Mouse (Mus musculus): ENCODE results near the gene Ift80. TPM values are rescaled to one million over a fixed set of nuclear protein-coding genes. Genes with fewer than 3 reads are reported as not detected.
"Not testable (repeated sequence)": the region's sequence is repeated elsewhere in the genome, so short reads cannot be mapped to it uniquely, and the experiment has no call there.

Gene Ift80
- polyA plus RNA-seq, 1 experiment from 2014 or later, result 8.0 TPM

- Histone ChIP-seq H3K9me3 (no peaks in the 10 kb centered on the region), H3K4me2 (no peak overlapping the region), H3K4me1 (no peaks in the 10 kb centered on the region), H3K4me3 (no peak overlapping the region), H3K36me3 (replicated peaks) (no peaks in the 10 kb centered on the region; the same call in 1 of the 2 replicates), H3K9ac (no peak overlapping the region), H3K27ac (no peak overlapping the region), H3K27me3 (replicated peaks) (no peaks in the 10 kb centered on the region)
- ATAC-seq (replicated peaks), result no peak
These were observed 16.4 kb upstream of the Ift80 start for GRCm38 (mm10) chr3:69020764-69021163.

DNA sequence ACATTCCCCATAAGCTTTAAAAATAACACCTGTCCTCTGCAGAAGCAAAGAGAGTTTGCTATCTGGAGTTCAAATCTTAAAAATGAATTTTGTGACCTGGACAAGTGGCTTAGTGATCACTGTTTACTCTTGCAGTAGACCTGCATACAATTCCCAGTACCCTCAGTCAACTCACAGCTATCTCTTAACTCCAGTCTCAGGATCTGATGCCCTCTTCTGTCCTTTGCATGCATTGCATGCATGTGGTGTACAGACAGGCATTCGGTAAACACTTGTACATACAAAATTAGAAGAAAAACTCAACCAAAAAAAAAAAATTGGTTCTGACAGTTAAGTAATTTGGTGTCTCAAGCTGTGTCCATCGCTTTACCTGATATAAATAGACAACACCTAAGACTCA lies 15.9 kb upstream of the Ift80 start:
- H3K36me3 ChIP-seq (replicated peaks), result no peaks in the 10 kb centered on the region; the same call in 1 of the 2 replicates
- H3K9ac ChIP-seq, result no peak overlapping the region
- no peaks in the 10 kb centered on the region for H3K27me3 ChIP-seq (replicated peaks)
- WGBS, result 92% methylated on average over 2 of the region's 2 CpGs
- H3K4me2 ChIP-seq, result no peak overlapping the region
- H3K27ac ChIP-seq, result no peak overlapping the region
- no peaks in the 10 kb centered on the region for H3K9me3 ChIP-seq
- no peaks in the 10 kb centered on the region for H3K4me1 ChIP-seq
- no peak for ATAC-seq (replicated peaks)
- H3K4me3 ChIP-seq, result no peak overlapping the region

DNA sequence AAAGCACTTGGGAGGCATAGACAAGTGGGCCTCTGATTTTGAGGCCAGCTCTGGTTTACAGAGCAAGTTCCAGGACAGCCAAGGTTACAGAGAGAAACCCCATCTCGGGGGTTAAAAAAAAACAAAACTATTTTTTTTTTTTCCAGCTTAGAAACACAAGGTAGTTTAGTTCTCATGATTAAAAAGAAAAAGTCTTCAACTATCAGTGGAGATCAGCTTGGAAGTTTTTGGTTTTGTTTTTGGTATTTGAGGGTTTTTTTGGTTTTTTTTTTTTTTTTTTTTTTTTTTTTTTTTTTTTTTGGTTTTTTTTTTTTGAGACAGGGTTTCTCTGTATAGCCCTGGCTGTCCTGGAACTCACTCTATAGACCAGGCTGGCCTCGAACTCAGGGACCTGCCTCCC lies 14.3 kb upstream of the Ift80 start:
- H3K4me3 ChIP-seq; H3K27ac ChIP-seq; H3K9me3 ChIP-seq; ATAC-seq (replicated peaks); H3K36me3 ChIP-seq (replicated peaks); H3K9ac ChIP-seq; H3K27me3 ChIP-seq (replicated peaks); H3K4me2 ChIP-seq; H3K4me1 ChIP-seq: not testable (repeated sequence)
- WGBS, result 98% methylated on average over 2 of the region's 2 CpGs

GRCm38 (mm10) chr3:69017181-69017580 lies 12.8 kb upstream of the Ift80 start:
- H3K9ac ChIP-seq, result no peak overlapping the region
- H3K9me3 ChIP-seq, result no peaks in the 10 kb centered on the region
- 95% methylated on average over 3 of the region's 3 CpGs for WGBS
- no peaks in the 10 kb centered on the region for H3K36me3 ChIP-seq (replicated peaks)
- no peaks in the 10 kb centered on the region for H3K27me3 ChIP-seq (replicated peaks)
- no peaks in the 10 kb centered on the region for H3K4me1 ChIP-seq
- H3K27ac ChIP-seq, result no peak overlapping the region
- H3K4me2 ChIP-seq, result no peak overlapping the region
- no peak for ATAC-seq (replicated peaks)
- no peak overlapping the region for H3K4me3 ChIP-seq

DNA sequence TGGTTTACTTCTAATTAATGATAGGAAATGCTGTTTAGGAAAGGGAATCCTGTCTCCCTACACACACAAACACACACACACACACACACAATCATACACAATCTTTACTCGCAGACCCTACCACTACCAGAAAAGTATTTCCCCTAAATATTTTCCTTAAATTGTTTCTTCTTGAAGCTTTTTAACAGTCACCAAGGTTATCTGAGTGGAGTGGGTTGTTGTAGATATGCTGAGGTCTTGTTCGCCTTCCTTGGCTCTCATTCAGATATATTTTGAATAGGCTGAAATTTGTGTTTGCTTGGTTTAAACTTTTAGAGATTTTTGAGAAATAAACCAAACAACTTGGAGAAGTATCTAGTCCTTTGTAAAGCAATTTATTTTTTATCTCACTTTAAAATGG lies 4.5 kb upstream of the Ift80 start:
- 92% methylated on average over 2 of the region's 2 CpGs for WGBS

DNA sequence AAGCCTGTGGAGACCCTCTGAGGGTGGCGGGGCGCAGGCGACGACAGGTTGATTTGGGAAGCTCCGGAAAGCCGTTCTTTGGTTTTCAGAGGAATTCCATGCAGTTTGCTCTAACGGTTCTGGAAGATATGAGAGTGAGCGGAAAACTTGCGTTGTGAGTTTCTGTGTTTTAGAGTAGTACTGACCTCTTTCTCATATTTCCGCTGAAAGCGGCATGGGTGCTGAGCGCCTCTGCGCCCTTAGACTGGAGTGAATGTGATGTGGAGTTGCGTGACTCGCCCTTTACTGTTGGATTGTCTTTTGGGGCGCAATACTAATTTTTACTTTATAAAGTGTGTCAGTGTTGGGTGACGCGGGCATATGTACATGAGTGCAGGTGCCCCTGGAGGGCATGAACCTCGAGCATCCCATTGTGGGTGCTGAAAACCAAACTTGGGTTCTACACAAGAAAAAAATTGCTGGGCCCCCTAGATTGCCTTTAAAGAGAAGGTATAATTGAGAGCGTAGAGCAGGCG lies 1.9 kb upstream of the Ift80 start:
- 4% methylated on average over 21 of the region's 21 CpGs for whole genome bisulfite sequencing
- peak overlapping the region; percentile 83 for H3K27ac ChIP-seq
- H3K4me3 ChIP-seq, result peak overlapping the region; percentile 94
- no peaks in the 10 kb centered on the region for H3K9me3 ChIP-seq
- H3K4me1 ChIP-seq, result peaks cover 26% of the 10 kb centered on the region
- no peak for ATAC-seq (replicated peaks)
- no peaks in the 10 kb centered on the region for H3K27me3 ChIP-seq (replicated peaks)
- H3K36me3 ChIP-seq (replicated peaks), result no peaks in the 10 kb centered on the region
- peak overlapping the region; percentile 63 for H3K9ac ChIP-seq
- peak overlapping the region; percentile 99 for H3K4me2 ChIP-seq

More for the DNA sequence above, 4.5 kb upstream of the Ift80 start:
- no peak overlapping the region for H3K4me2 ChIP-seq
- no peak overlapping the region for H3K27ac ChIP-seq
- H3K9me3 ChIP-seq, result no peaks in the 10 kb centered on the region
- no peaks in the 10 kb centered on the region for H3K27me3 ChIP-seq (replicated peaks)
- peaks cover 18% of the 10 kb centered on the region for H3K4me1 ChIP-seq
- no peaks in the 10 kb centered on the region for H3K36me3 ChIP-seq (replicated peaks)
- H3K4me3 ChIP-seq, result no peak overlapping the region
- H3K9ac ChIP-seq, result no peak overlapping the region
- ATAC-seq (replicated peaks), result no peak

DNA sequence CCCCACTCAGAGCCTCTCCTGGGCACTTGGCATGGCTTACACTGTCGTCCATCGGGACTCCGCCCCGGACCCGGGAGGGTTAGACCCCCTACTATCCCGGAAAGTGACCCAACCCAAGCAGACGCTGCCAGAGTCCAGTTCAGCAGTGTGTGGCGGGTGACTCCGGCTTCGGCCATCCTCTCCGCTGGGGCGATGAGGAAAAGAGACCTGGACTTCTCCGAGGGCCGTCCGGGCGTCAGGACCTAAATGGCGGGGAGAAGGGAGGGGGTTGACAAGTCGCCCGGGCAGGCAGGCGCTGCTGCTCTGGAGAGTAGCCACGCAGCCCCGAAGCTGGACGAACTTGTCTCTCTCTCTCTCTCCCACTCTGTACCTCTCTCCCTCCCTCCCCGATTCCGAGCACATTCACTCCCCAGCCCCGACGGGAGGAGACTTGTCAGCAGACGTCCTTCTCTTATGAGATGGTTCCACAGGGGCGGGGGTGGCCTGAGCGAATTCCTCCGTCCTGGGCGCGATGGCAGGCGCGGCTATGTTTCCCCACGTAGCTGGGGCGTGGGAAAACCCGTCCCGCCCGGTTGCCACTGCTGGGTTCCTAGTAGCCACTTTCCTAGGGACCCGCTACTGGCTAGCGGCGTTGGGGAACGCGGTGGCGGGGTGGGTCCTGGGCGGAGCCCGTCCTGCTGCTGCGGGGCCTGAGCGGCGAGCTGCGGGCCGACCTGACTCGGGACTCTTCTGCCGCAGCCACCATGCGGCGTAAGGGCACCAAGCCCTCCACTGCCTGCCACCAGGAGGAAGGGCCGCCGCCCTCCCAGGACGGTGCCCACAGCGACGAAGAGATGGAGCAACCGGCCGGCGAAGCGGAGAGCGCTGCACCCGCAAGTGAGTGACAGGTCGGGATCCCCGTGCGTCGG lies 1.2 kb upstream of the Ift80 start:
- Histone ChIP-seq H3K9ac (peak overlapping the region; percentile 63), H3K9me3 (no peaks in the 10 kb centered on the region), H3K27me3 (replicated peaks) (no peaks in the 10 kb centered on the region), H3K4me3 (peak overlapping the region; percentile 94), H3K36me3 (replicated peaks) (no peaks in the 10 kb centered on the region), H3K4me1 (peaks cover 26% of the 10 kb centered on the region), H3K27ac (peak overlapping the region; percentile 83), H3K4me2 (peak overlapping the region; percentile 99)
- peak; percentile 29 for ATAC-seq (replicated peaks)
- WGBS, result under 1% methylated on average over 72 of the region's 72 CpGs

- peak; percentile 45 for ATAC-seq (replicated peaks)
- WGBS, result under 1% methylated on average over 7 of the region's 7 CpGs
These were observed 324 bp downstream of the Ift80 start for GRCm38 (mm10) chr3:69004055-69004436.

GRCm38 (mm10) chr3:69002781-69003180 lies 1.6 kb downstream of the Ift80 start:
- WGBS, result 92% methylated on average over 4 of the region's 4 CpGs
- no peak overlapping the region for H3K27ac ChIP-seq
- no peaks in the 10 kb centered on the region for H3K36me3 ChIP-seq (replicated peaks)
- no peak overlapping the region for H3K4me3 ChIP-seq
- no peaks in the 10 kb centered on the region for H3K27me3 ChIP-seq (replicated peaks)
- peaks cover 26% of the 10 kb centered on the region for H3K4me1 ChIP-seq
- no peak overlapping the region for H3K4me2 ChIP-seq
- H3K9ac ChIP-seq, result no peak overlapping the region
- no peak for ATAC-seq (replicated peaks)
- no peaks in the 10 kb centered on the region for H3K9me3 ChIP-seq

More at GRCm38 (mm10) chr3:69004055-69004436, 324 bp downstream of the Ift80 start:
- peak overlapping the region; percentile 48 for H3K9ac ChIP-seq
- no peaks in the 10 kb centered on the region for H3K9me3 ChIP-seq
- peaks cover 26% of the 10 kb centered on the region for H3K4me1 ChIP-seq
- no peaks in the 10 kb centered on the region for H3K36me3 ChIP-seq (replicated peaks)
- no peaks in the 10 kb centered on the region for H3K27me3 ChIP-seq (replicated peaks)
- peak overlapping the region; percentile 94 for H3K4me3 ChIP-seq
- H3K4me2 ChIP-seq, result peak overlapping the region; percentile 99
- H3K27ac ChIP-seq, result peak overlapping the region; percentile 83

DNA sequence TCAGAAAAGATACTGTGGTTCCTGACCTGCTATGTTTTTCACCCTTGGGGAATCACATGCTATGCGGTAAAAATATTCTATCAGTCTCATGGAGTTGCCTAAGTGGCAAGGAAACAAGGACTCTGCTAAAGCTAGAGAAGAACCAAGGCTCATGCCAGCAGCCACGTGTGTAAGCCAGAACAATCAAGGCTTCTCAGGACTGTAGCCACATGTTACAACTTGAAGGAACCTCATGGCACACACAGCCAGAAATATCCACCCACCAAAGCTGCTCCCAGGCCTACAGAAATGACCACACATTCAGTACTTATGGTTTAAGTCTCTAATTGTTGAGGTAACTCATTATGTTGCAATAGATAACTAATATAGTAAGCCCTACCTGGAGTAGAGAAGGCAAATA lies 17.8 kb downstream of the Ift80 start:
- H3K4me1 ChIP-seq, result no peaks in the 10 kb centered on the region
- H3K27ac ChIP-seq, result no peak overlapping the region
- H3K27me3 ChIP-seq (replicated peaks), result no peaks in the 10 kb centered on the region
- ATAC-seq (replicated peaks), result no peak
- H3K4me2 ChIP-seq, result no peak overlapping the region
- WGBS, result 89% methylated on average over 2 of the region's 2 CpGs
- H3K4me3 ChIP-seq, result no peak overlapping the region
- H3K36me3 ChIP-seq (replicated peaks), result no peaks in the 10 kb centered on the region
- H3K9ac ChIP-seq, result no peak overlapping the region
- H3K9me3 ChIP-seq, result no peaks in the 10 kb centered on the region

DNA sequence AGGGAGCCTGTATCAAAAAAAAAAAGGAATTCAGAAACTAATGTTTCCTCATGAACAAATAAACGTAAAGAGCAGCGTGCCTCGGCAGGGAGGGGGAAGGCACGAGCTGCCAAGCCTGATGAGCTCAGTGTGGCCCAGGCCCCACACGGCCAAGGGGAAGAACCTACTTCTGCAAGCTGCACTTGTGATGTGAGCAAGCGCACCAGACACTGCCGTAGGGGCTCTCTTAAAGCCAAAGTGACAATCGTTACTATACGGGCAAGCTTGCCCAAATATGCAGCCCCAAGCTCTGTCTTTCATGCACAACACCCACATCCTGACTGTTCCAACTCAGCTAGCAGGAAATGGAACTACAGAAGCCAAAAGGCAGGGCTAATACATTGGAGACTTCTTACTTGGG lies 23.5 kb downstream of the Ift80 start:
- Histone ChIP-seq H3K9ac (no peak overlapping the region), H3K4me2 (no peak overlapping the region), H3K4me1 (no peaks in the 10 kb centered on the region), H3K36me3 (replicated peaks) (no peaks in the 10 kb centered on the region), H3K4me3 (no peak overlapping the region), H3K9me3 (no peaks in the 10 kb centered on the region), H3K27ac (no peak overlapping the region), H3K27me3 (replicated peaks) (no peaks in the 10 kb centered on the region)
- no peak for ATAC-seq (replicated peaks)
- 82% methylated on average over 9 of the region's 9 CpGs for WGBS

DNA sequence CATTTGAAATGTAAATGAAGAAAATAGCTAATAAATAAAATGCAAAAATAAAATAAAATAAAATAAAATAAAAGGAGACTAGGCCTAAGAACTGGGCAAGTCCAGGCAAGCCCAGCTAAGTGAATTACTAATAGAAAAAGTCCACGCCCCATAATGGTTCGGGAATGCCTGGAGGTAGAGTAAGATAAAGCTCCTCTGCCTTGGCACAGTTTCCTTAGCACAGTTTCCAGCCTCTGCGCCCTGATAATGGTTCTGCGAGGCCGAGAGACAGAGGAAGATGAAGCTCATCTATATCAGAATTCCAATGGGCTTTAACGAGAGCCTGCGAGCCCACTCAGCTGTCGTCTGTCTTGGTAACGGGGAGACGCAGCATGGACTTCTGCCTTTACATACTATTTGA lies 25.2 kb downstream of the Ift80 start:
- no peak for ATAC-seq (replicated peaks)
- Histone ChIP-seq H3K27me3 (replicated peaks) (no peaks in the 10 kb centered on the region), H3K9ac (no peak overlapping the region), H3K4me2 (no peak overlapping the region), H3K4me1 (no peaks in the 10 kb centered on the region), H3K36me3 (replicated peaks) (no peaks in the 10 kb centered on the region), H3K9me3 (no peaks in the 10 kb centered on the region), H3K4me3 (no peak overlapping the region), H3K27ac (no peak overlapping the region)
- 93% methylated on average over 10 of the region's 10 CpGs for WGBS

DNA sequence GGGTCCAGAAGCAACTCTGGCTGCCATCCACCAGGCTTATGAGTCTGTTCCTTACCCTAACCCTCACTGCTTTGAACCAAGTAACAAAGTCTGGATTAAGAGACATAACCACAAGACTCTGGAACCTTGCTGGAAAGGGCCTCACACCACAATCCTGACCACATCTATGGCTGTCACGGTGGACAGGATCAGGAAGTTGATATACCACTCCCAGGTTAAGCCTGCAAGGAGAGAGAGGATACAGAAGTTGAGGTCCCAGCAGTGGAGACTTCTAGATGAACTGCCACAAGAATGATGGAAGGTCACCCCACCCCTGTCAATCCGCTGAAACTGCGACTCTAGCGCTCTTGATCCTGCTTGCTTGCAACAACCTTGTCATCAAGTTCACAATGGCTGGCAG lies 26.7 kb downstream of the Ift80 start:
- H3K27ac ChIP-seq, result no peak overlapping the region
- no peaks in the 10 kb centered on the region for H3K36me3 ChIP-seq (replicated peaks)
- H3K9me3 ChIP-seq, result no peaks in the 10 kb centered on the region
- H3K4me2 ChIP-seq, result no peak overlapping the region
- WGBS, result 94% methylated on average over 4 of the region's 4 CpGs
- H3K9ac ChIP-seq, result no peak overlapping the region
- H3K4me3 ChIP-seq, result no peak overlapping the region
- ATAC-seq (replicated peaks), result no peak
- no peaks in the 10 kb centered on the region for H3K4me1 ChIP-seq
- H3K27me3 ChIP-seq (replicated peaks), result no peaks in the 10 kb centered on the region

All from midbrain, embryonic 15.5 days (tissue).